Mouse (Mus musculus) testis, postnatal 14 days (tissue): ENCODE results near the gene Calr.

Experiments
- DNase-seq: peaks from one replicate; pipeline ENCODE4 v3.0.0; 2021; ENCODE audit warnings: low spot score

Gene Calr

DNA sequence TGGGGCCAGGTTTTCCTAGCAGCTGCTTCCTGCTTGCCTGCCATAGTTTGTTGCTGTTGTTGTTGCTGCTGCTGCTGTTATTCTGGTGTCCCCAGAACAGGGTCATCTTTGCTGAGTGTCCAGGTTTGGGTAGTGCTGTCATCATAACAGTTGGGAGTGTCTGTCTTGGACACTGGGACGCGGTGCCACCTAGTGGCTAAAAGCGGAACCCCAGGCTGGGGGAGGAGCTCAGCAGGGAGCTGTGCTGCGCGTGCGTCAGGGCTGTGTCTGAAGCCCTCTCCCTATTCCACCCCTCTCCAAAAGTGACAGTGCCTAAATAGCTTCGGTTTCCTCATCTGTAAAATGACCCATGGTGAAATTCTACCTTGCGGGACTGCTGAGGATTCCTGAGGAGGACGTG lies 31.2 kb downstream of the Calr start:
- peak; percentile 87 for DNase-seq

DNA sequence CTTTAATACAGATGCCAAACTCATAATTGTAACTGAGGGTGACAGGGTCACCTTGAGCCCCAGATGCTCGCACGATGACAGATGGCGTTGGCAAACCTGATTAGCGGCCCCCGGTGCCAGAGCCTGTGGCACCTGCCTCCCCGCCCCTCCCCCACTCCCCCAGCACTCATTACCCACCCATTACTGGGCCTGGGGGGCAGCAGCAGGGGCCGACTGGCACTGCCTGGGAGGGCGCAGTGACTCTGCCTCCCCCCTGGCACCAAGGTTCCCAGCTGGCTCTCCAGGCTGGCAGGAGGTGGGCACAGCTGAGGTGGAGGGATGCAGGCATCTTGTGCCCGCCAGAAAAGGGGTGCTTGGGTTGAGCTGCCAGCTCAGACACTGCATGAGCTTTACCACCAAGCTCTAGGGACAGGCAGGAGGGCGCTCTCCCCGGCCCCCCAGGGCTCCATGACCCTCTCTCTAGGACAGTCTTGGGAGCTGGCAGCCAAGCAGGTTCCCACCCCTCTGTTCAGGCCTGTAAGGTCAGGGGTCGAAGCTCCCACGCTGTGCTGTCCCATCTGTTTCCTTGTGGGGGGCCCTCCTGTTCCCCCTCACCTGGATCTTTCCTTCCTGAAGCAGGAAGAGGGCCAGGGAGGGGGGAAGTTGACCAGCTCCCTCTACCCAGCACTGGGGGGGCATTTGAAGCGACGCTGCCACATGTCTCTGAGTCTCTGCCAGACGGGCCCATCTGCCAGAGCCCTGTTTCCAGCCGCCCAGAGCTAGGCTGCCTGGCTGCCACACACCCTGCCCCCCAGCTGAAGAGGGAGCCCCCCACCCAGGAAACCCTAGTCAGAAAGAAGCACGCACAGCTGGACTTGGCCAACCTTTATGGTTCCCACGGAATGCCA lies 31.9 kb downstream of the Calr start:
- no peak for DNase-seq

DNA sequence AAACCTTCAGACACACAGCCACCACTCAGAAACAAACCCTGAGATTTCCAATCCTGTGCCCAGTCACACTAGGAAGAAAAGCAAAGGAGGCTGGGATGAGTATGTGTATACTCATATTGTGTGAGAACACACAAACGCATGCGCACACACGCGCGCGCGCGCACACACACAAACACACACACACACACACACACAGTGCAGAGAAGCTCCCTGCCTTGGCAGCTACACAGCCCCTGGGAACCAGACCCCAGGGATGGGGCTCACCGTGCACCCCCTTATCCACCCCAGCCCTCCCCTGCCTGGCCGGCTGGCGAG lies 32.5 kb downstream of the Calr start:
- DNase-seq = no peak

DNA sequence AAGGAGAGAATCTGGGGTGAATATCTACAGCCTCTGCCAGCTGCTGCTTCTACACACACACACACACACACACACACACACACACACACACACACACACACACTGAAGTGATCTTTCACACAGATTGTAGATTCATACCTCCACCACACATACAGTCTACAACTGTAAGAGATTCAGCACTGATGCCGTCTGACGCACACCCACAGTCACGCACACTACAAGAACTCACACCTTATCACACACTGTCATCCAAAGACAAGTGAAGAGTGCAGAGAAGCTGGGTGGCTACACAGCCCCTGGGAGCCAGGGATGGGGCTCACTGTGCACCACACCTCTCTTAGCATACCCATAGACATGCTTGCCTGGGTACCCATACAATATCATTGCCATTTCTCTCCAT lies 32.9 kb downstream of the Calr start:
- no peak for DNase-seq

DNA sequence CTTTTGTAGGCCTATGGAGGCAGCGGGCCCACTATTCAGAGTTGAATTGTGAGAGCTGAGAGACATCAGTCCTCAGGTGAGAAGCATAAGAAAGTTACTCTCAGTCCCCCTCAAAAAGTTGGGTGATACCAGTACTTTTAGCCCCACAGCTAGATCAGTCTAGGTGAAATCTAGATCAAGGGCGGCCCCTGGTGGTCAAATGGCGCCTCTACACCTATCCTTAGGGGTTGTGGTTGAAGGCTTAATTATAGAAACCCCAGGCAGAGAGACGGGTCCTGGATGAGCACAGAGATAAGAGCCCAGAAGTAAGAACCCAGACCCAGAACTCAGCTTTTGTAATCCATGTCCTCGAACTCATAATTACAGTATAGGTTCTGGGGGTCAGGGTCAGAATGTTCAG lies 33.7 kb downstream of the Calr start:
- DNase-seq = peak; percentile 73

DNA sequence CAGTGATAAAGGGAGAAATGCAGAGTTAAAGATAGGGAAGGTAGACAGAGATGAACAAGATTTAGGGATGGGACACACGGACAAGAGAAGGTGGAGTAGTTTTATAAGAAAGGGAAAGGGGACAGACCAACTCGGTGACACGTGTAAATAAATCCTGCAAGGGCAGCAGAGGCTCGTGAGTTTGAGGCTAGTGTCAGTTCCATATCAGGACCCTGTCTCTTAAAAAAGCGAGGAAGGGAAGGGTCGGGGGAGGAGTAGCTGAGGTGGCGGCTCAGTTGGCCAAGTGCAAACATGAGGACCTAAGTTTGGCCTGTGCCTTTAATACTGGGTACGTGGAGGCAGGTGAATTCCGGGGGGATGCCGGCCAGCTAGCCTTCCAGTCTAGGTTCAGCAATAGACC lies 35.4 kb downstream of the Calr start:
- no peak for DNase-seq

DNA sequence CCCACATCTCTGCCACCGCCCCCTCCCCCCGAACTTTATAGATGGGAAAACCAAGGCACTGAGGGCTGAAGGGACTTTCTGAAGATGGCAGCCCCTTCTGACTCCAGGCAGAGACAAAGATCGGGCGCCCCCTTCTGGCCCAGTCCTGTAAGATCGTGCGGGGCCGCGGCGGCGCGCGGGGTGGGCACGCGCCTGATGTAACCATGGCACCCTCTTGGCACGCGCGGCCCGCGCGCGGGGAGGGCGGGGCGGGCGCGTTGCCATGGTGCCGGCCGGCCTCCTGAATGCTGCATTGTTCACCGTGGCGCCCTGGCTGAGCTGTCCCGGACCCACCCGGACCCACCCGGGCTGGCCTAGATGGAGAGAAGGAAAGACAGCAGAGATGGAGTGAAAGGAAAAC lies 35.8 kb downstream of the Calr start:
- peak; percentile 86 for DNase-seq

DNA sequence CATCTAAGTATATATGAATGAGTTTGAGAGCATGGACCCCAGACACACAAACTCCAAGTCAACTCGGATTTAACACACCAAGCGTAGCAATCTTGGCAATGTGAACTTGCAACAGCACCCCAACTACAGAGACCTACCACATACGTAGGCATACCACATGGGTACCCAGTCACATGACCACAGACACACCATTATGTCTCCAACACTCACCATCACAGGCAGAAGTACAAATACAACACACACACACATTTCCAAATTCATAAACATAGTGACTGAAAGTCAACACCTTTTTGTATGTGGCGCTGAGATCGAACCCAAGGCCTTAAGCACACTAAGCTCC lies 36.8 kb downstream of the Calr start:
- DNase-seq = no peak

DNA sequence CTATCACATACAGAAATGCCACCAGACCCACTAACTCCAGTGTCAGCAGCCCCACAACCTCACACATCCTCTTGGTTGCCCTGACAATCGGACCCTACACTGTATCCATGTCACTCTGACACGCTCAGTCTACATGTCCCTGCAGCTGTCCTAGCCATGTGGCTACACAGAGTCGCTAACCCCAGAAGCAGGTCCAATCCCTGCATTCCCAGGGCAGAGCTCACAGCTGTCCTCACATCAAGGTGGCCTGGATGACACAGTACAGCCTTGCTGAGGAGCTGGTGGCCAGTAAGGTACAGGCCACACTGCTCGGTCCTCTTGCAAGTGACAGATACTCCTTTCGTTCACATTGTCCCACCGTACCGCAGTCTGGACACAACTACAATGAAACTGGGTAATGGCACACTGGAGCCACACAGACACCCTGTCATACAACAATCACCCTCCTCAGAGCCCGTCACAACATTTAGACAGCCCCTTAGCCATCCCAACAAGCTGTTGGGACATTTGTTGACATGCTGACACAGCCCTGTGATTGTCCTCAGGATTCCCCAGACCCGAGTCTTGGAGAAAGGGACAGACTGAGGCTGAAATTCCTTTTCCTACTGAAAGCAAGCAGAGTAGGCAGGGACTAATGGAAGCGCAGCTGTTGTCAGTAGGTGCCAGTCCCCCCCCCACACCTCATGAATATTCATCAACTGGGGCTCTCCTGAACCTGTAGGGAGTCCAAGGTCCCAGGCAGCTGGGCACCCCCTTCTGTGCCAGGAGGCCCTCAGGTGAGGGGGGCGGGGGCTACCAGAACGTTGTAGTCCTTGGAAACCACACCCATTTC lies 37.4 kb downstream of the Calr start:
- no peak for DNase-seq

DNA sequence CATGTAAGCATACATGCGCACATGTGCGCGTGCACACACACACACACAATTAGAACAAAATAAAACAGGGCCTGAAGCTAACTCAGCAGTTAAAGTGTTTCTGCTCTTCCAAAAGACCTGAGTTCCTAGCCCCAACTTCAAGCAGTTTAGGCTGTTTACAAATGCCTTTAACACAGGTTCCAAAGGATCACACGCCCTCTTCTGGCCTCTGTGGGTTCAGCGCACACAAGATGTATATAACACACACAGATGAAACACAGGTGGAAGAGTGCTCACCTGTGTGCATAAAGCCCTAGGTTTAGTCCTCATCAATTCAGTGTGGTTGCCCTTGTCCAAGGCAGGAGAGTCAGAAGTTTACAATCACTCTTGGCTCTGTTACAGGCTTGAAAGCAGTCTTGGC lies 40.7 kb downstream of the Calr start:
- no peak for DNase-seq

DNA sequence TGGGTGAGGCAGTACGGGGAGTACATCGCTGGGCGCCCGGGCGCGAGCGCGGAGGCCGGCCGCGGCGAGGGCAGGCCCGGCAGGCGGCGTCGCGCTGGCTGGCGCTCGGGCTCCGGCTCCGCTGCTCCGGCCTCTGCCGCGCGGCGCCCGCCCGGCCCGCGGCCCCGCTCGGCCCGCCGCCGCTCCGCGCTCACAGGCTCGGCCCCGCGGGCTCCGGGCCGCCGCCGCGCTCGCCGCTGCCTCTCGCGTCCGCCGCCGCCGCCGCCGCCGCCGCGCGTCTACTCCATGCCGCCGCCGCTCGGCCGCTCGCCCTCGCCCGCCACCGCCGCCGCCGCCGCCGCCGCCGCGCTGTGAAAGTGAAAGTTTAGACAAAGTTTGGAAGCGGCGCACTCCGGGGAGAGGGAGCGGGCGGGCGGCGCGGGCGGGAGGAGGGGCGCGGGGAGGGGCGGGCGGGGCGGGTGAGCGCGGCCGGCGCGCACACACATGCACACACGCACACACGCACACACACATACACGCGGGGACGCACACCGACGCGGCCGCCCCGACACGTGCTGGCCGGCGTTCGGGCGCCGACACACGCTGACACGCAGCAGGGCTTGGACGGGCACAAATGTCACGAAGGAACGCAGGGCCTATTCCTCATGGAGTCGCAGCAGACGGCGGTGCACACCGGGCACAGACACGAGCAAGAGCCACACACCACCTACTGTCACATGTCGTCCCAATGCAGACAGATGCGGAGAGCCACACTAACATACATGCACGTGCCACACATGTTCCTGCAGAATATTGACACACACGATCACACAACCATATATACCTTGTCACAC lies 46.5 kb downstream of the Calr start, which contains the start of gene Nfix:
TSS of gene Nfix (minus strand) at position 346 of the 833 bp plus-strand sequence.
- DNase-seq = no peak

DNA sequence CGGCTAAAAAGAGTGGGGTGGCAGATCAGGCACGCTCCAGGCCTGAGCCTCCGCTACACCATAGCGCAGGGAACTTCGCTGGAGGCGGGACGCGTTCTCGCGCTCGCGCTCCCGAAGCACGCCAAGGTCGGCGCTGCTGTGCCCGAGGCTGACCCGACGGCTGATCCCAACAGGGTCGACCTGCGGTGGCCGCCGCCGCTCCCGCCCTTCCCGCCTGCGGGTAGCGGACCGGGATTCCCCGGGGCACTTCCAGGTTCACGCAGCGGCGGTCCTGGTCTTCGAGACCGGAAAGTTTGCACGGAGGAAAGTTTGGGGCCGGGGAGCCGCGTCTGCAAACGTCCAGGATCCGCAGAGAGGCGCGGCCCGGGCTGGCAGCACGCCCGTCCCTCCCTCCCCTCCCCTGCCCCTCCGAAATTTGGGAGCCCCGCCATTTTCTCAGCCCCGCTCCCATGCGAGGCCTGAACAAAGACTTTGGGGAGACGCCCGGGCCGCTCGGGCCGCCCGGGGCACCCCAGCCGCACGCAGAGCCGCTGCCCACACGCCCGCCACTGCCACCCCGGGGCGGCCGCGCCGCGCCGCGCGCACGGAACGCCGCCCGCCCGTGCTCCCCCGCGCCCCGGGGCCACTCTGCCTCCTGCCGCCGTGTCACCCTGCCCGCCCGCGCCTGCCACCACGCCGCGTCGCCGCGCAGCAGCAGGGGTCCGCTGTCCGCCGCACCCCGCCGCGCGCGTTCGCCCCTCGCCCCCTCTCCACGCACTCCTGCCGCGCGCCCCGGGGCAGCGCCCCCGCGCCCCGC lies 47.4 kb downstream of the Calr start:
- DNase-seq = peak; percentile 79

DNA sequence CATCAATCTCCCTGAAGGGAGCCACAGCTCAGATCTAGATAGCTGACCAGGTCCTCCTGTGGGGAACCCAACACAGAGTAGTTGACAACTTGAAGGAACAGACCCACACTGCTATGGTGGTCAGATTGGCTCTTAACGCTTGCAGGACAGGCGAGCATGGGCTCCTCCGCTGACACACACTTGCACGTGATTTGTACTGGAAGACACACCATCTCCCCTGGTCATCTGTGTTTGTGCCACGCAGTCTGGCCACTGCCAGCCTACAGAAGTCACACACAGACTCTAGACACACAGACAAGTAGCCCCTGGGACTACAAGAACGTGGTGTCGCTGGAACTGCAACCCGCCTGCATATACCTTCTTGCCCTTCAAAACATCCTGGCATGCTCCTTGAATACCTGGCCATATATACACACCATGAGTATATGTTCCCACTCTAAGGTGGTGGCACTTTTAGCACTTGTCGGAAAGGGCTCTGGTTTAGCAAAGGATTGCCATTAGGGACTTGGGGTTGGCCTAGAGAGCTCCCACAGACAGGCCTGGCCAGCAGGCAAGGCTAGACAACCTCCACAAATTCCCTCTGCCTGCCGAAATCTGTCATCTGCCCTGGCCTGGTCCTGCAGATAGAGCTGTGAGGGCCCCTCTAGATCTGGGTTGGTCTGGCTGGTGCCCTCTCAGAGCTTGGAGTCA lies 48.1 kb downstream of the Calr start:
- no peak for DNase-seq

DNA sequence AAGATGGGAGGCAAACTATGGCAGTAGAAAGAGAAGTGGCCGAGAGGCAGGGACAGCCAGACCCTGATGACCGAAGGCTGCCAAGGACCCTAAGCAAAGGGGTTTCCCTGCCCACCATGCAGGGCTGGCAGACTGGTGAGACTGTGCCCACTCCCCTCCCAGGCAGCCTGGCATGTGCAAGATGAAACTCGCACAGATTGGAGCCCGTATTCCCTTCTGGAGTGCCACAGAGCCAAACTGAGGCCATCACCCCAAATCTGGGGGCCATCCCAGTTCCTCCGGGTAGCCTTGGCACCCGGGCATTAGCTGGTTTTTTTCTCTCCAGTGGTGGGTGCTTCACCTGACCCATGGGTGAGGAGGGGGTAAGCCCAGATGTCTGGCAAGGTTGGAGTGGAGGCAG lies 48.8 kb downstream of the Calr start:
- no peak for DNase-seq

DNA sequence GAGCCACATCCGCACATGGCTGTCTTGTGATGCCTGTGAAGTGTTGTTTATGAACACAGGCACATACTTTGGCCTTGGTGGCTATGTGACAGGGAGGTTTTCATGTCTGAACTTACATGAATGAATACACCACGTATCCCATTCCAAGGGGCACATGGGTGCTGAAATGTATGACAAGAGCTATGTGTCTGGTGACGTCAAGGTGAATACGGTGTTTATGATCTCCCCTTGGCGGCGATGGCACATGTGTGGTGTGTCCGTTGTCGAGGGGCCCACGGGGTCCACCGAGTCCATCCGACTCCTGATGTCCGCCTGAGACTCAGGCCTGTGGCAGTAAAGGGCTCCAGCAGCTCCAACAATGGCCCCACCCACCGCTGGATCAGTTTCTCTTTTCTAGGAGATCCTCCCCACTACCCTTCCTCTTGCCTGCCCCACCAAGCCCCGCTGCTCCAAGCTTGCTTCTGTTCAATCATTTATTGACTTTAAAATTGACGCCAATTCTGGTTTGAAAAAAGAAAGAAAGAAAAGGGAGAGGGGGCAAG lies 49.4 kb downstream of the Calr start:
- no peak for DNase-seq

DNA sequence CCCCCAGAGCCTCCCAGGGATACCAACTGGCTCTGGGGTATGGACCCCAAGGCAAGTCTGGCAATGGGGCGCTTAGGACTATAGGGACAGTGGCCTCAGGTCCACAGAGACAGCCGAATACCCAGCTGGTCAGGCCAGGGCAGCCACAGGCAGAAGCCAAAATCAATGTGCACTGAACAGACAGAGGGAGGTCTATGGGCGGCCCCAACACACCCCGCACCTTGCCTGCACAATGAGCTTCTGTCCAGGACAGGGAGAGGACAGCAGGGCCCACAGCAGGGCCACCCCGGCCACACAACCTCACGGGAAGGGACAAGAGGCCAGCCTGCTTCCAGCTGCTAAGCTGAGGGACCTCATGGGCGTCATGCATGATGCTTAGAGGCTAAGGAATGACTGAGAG lies 52.2 kb downstream of the Calr start:
- no peak for DNase-seq

DNA sequence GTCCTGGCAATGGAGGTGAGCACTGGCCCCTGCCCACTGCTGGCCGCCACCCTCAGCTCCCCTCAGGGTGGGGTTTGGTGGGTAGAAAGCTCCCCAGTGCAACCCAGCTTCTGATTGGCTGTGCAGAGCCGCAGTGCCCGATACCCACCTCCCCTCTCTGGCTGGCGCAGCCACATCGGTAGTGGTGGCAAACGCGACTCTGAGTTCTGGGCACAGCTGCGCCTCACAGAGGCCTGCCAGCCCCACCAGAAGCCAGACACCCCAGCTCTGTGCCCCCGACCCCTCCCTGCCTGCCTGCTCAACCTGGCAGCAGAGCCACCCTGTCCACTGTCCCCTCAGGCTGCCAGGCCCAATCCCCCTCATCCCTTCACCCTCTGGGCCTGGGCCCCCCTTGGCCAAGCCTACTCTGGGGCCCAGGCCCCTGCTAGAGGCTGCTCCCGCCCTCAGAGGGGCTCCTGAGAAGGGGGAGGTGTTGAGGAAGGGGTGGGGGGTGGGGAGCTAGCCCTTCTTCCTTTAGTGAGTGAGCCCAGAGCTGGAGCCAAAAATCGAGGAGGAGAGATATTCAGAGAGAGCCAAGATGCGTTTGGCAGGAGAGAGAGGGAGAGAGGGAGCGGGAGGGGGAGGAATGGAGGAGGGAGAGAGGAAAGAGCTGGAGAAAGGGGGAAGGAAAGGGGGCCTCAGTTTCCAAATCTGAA lies 52.8 kb downstream of the Calr start:
- no peak for DNase-seq

DNA sequence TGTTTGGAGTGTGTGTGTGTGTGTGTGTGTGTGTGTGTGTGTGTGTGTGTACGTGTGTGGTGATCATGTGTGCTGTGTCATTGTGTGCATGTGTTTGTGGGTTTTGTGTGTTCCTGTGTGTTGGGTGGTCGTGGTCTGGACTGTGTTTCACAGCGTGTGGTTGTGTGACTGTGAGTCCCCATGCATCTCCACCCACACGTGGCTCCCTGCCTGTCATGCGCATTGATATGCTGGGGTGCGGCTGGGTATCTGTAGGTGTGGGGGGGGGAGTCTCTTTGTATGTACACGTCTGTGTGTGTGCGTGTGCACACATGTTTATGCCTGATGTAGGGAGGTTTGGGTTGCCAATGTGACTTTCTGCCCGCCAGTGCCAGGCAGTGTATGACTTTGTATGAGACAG lies 53.6 kb downstream of the Calr start:
- no peak for DNase-seq

DNA sequence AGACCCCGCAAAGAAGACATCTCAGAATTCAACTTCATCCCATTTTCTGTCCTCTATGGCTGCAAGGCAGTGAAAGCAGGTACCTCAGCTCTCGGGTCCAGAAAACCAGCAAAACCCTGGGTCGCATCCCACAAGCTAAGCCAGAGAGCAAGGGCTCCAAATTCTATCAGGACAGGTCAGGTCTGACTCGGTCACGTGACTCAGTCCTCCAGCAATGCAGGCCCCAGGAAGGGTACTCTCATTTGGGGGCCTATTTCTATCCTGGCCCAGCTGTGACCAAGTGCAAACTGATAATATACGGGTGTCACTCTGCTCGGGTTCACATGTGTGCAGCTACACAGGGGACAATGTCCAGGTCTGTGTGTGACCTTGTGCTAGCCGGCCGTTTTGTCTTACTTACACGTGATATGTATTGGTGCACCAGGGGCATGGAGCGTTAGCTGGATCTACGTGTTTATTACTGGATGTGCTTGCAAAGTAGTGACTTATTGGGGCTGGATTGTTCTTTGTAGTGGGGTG lies 54.2 kb downstream of the Calr start:
- DNase-seq = no peak
